Mouse (Mus musculus): ENCODE results near the gene Pik3cg. TPM values are rescaled to one million over a fixed set of nuclear protein-coding genes. Genes with fewer than 3 reads are reported as not detected.

Gene Pik3cg
- 1.1 and 1.5 TPM in 2 replicates for polyA plus RNA-seq (2012; rRNA removed)

DNA sequence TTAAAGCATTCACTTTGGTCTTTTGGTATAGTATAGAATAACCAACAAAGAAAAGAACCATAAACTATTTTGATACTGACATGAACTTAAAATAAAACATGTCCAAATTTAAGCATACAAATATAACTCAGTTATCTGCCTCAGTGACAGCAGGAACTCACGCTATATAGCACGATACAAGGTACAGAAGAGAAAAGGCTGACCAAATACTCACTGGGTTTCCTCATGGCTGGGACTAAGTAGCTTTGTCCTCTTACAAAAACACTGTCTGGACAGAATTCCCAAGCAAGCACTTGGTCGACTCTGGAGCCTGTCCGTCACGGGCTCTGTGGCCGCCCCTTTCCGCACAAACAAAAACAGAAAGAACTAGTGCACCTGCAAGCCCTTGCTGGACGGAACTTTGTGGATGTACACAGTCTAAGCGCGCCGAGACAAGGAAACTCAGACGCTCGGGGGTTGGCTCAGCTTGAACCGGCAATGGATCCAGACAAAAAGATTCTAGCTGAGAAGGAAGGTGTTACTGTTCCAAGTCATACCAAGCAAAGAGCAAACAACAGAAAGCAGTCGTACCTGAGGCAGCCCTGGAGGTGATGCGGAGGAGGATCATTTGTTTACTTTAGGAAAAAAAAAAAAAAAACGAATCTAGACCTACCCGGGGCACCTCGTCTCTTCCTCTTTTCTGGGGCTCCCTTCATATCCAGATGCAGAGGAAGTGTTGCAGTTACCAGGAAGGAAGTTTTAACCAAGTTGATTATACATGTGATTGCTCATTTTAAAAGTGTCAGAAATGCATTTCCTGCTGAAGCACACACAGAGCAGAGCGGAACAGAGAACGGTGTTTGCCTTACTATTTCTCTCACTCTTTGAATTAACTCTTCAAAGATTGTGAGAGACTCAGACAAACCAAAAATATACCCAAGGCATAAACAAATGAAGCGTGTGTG is at the start of gene Pik3cg:
Gene Pik3cg (minus strand): TSS at position 712 of the 944 bp plus-strand sequence.

Other genes starting within 250 kb of the Pik3cg start
- gene Prkar2b, start 147.4 kb downstream of the Pik3cg start, polyA plus RNA-seq (2012; rRNA removed), result 29.2 and 48.3 TPM in 2 replicates
- 9.2 and 10.1 TPM in 2 replicates for gene Ccdc71l, start 170.0 kb upstream of the Pik3cg start, polyA plus RNA-seq (2012; rRNA removed)